28 mouse cellular contexts compared by ENCODE assay signal in genomic region chr5:53363898-53364297, GRCm38 (mm10).
DNase-seq lines count a peak whose midpoint lies in the region; ATAC-seq and TF ChIP-seq lines count a peak whose summit lies in the region.
"Had no signal": no experiment of that assay in that cellular context is flagged by ENCODE, and none has a peak within 500 bp of the region (broad histone marks: within the 10 kb centered on the region; RNA-seq: fewer than 3 reads in every experiment).

No protein-coding gene starts in this region.

- no peaks in the 10 kb centered on the region for H3K9me3 ChIP-seq in forebrain, postnatal 0 days (ENCODE audit: low read length)
- no peaks in the 10 kb centered on the region for H3K9me3 ChIP-seq in forebrain, embryonic 11.5 days (ENCODE audit: control insufficient read depth, low read length)
- no peaks in the 10 kb centered on the region for H3K9me3 ChIP-seq in midbrain, embryonic 15.5 days
- H3K9me3 ChIP-seq in midbrain, embryonic 14.5 days (ENCODE audit: control insufficient read depth, low read length): no peaks in the 10 kb centered on the region
- no peaks in the 10 kb centered on the region for H3K9me3 ChIP-seq in neural tube, embryonic 15.5 days (replicated peaks)
- H3K9me3 ChIP-seq: embryonic facial prominence, embryonic 15.5 days; G1E; hindbrain, embryonic 13.5 days; intestine, embryonic 15.5 days; limb, embryonic 15.5 days; liver, embryonic 15.5 days; lung, embryonic 15.5 days had no signal

- 63% methylated on average over 8 of the region's 8 CpGs for WGBS in forebrain, postnatal 0 days
- 81% methylated on average over 8 of the region's 8 CpGs for WGBS in forebrain, embryonic 11.5 days
- 80% methylated on average over 8 of the region's 8 CpGs for WGBS in midbrain, embryonic 15.5 days
- 86% methylated on average over 8 of the region's 8 CpGs for WGBS in midbrain, embryonic 14.5 days
- 74% methylated on average over 8 of the region's 8 CpGs for WGBS in neural tube, embryonic 15.5 days

- TF ChIP-seq POLR2A in brain, embryonic 14.5 days (IDR thresholded peaks at IDR 0.05; ENCODE audit: borderline replicate concordance, extremely low read depth, insufficient read depth, insufficient read length, poor library complexity, severe bottlenecking): no peak

- no peak for TF ChIP-seq CTCF in forebrain, postnatal 0 days (IDR thresholded peaks at IDR 0.05; ENCODE audit: low read depth)
- TF ChIP-seq CTCF in brain, embryonic 14.5 days (IDR thresholded peaks at IDR 0.05; ENCODE audit: borderline replicate concordance, extremely low read depth, insufficient read depth, insufficient read length): no peak

- H3K27me3 ChIP-seq in forebrain, postnatal 0 days (ENCODE audit: insufficient read depth, low read length): no peaks in the 10 kb centered on the region
- H3K27me3 ChIP-seq in forebrain, embryonic 11.5 days (ENCODE audit: control insufficient read depth, insufficient read depth, low read length): no peaks in the 10 kb centered on the region
- H3K27me3 ChIP-seq in midbrain, embryonic 15.5 days (replicated peaks): no peaks in the 10 kb centered on the region
- H3K27me3 ChIP-seq in midbrain, embryonic 14.5 days (ENCODE audit: control insufficient read depth, insufficient read depth, low read length): no peaks in the 10 kb centered on the region
- no peaks in the 10 kb centered on the region for H3K27me3 ChIP-seq in neural tube, embryonic 15.5 days (replicated peaks)
- H3K27me3 ChIP-seq: CH12.LX; embryonic facial prominence, embryonic 15.5 days; hindbrain, embryonic 13.5 days; intestine, embryonic 15.5 days; limb, embryonic 15.5 days; liver, embryonic 15.5 days; lung, embryonic 15.5 days had no signal

- H3K4me3 ChIP-seq in forebrain, postnatal 0 days (ENCODE audit: low read depth, low read length): no peak overlapping the region
- no peak overlapping the region for H3K4me3 ChIP-seq in forebrain, embryonic 11.5 days (ENCODE audit: low read depth, low read length)
- H3K4me3 ChIP-seq in midbrain, embryonic 15.5 days: no peak overlapping the region
- no peak overlapping the region for H3K4me3 ChIP-seq in midbrain, embryonic 14.5 days (replicated peaks; ENCODE audit: low read depth, low read length)
- no peak overlapping the region for H3K4me3 ChIP-seq in neural tube, embryonic 15.5 days (replicated peaks)
- H3K4me3 ChIP-seq: embryonic facial prominence, embryonic 15.5 days; heart, adult 2 months; hindbrain, embryonic 13.5 days; intestine, embryonic 15.5 days; left cerebral cortex, adult 2 months; limb, embryonic 15.5 days; liver, embryonic 15.5 days; lung, embryonic 15.5 days; megakaryocyte, embryonic 14.5 days had no signal

- no peak overlapping the region for H3K9ac ChIP-seq in forebrain, postnatal 0 days
- H3K9ac ChIP-seq in forebrain, embryonic 11.5 days (ENCODE audit: low read length): no peak overlapping the region
- no peak overlapping the region for H3K9ac ChIP-seq in midbrain, embryonic 15.5 days
- H3K9ac ChIP-seq in midbrain, embryonic 14.5 days (replicated peaks; ENCODE audit: low read length): no peak overlapping the region
- H3K9ac ChIP-seq in neural tube, embryonic 15.5 days (replicated peaks): no peak overlapping the region
- H3K9ac ChIP-seq: embryonic facial prominence, embryonic 15.5 days; hindbrain, embryonic 13.5 days; intestine, embryonic 15.5 days; limb, embryonic 15.5 days; liver, embryonic 15.5 days; lung, embryonic 15.5 days had no signal

- DNase-seq in forebrain, postnatal 0 days: peak; percentile 22
- DNase-seq in forebrain, embryonic 11.5 days (ENCODE audit: low spot score): no peak
- DNase-seq in midbrain, embryonic 14.5 days: no peak
- peak; percentile 53 for DNase-seq in brain, embryonic 14.5 days (ENCODE audit: low read depth)
- DNase-seq in urinary bladder, postnatal 36 days (ENCODE audit: low spot score in 2 of 2): no peak
- DNase-seq: adrenal gland, adult 2 months; B cell, adult 2 months; cerebellum, adult 18-20 months; cerebellum, postnatal 14 days; gastrocnemius, postnatal 25 days; heart, adult 2 months; kidney, adult 8-10 months; kidney, postnatal 10 days; left cerebral cortex, postnatal 4 days; lung, postnatal 36 days had no signal

- no peak overlapping the region for H3K4me2 ChIP-seq in forebrain, postnatal 0 days (ENCODE audit: low read depth)
- H3K4me2 ChIP-seq in forebrain, embryonic 11.5 days (ENCODE audit: low read depth, low read length, severe bottlenecking): no peak overlapping the region
- no peak overlapping the region for H3K4me2 ChIP-seq in midbrain, embryonic 15.5 days
- no peak overlapping the region for H3K4me2 ChIP-seq in midbrain, embryonic 14.5 days (ENCODE audit: low read length)
- no peak overlapping the region for H3K4me2 ChIP-seq in neural tube, embryonic 15.5 days
- H3K4me2 ChIP-seq: embryonic facial prominence, embryonic 15.5 days; hindbrain, embryonic 13.5 days; intestine, embryonic 15.5 days; limb, embryonic 15.5 days; liver, embryonic 15.5 days; lung, embryonic 15.5 days had no signal

- H3K36me3 ChIP-seq in forebrain, postnatal 0 days (ENCODE audit: insufficient read depth): no peaks in the 10 kb centered on the region
- no peaks in the 10 kb centered on the region for H3K36me3 ChIP-seq in forebrain, embryonic 11.5 days (ENCODE audit: control insufficient read depth, insufficient read depth, low read length)
- H3K36me3 ChIP-seq in midbrain, embryonic 15.5 days (replicated peaks): no peaks in the 10 kb centered on the region
- no peaks in the 10 kb centered on the region for H3K36me3 ChIP-seq in midbrain, embryonic 14.5 days (ENCODE audit: control insufficient read depth, insufficient read depth, low read length)
- H3K36me3 ChIP-seq in neural tube, embryonic 15.5 days: no peaks in the 10 kb centered on the region
- H3K36me3 ChIP-seq: embryonic facial prominence, embryonic 15.5 days; G1E; hindbrain, embryonic 13.5 days; intestine, embryonic 15.5 days; limb, embryonic 15.5 days; liver, embryonic 15.5 days; lung, embryonic 15.5 days had no signal

- no peaks in the 10 kb centered on the region for H3K4me1 ChIP-seq in forebrain, postnatal 0 days (ENCODE audit: insufficient read depth)
- no peaks in the 10 kb centered on the region; the same call in 1 of the 2 replicates for H3K4me1 ChIP-seq in forebrain, embryonic 11.5 days (replicated peaks; ENCODE audit: control insufficient read depth, insufficient read depth, low read length)
- no peaks in the 10 kb centered on the region for H3K4me1 ChIP-seq in midbrain, embryonic 15.5 days
- no peaks in the 10 kb centered on the region for H3K4me1 ChIP-seq in midbrain, embryonic 14.5 days (ENCODE audit: control insufficient read depth, insufficient read depth, low read length)
- no peaks in the 10 kb centered on the region for H3K4me1 ChIP-seq in neural tube, embryonic 15.5 days
- H3K4me1 ChIP-seq: hindbrain, embryonic 13.5 days; intestine, embryonic 15.5 days; liver, embryonic 15.5 days; lung, embryonic 15.5 days had no signal

- H3K27ac ChIP-seq in forebrain, postnatal 0 days (ENCODE audit: low read depth, low read length): no peak overlapping the region
- no peak overlapping the region for H3K27ac ChIP-seq in forebrain, embryonic 11.5 days (ENCODE audit: low read depth, low read length)
- no peak overlapping the region for H3K27ac ChIP-seq in midbrain, embryonic 15.5 days
- no peak overlapping the region for H3K27ac ChIP-seq in midbrain, embryonic 14.5 days (replicated peaks; ENCODE audit: low read depth, low read length)
- H3K27ac ChIP-seq in neural tube, embryonic 15.5 days (replicated peaks): no peak overlapping the region
- H3K27ac ChIP-seq: embryonic facial prominence, embryonic 15.5 days; heart, adult 2 months; hindbrain, embryonic 13.5 days; intestine, embryonic 15.5 days; left cerebral cortex, adult 2 months; limb, embryonic 15.5 days; liver, embryonic 15.5 days; lung, embryonic 15.5 days had no signal

- ATAC-seq in forebrain, postnatal 0 days: peak; percentile 73
- no peak for ATAC-seq in forebrain, embryonic 11.5 days (replicated peaks; ENCODE audit: low FRiP score)
- 0 out of 2 replicates have a peak, but pooled peaks have one; percentile 45 for ATAC-seq in midbrain, embryonic 15.5 days (replicated peaks)
- ATAC-seq in midbrain, embryonic 14.5 days (ENCODE audit: low FRiP score, low TSS enrichment): no peak
- peak; percentile 50; the same call in 1 of the 2 replicates for ATAC-seq in neural tube, embryonic 15.5 days (ENCODE audit: low FRiP score)
- ATAC-seq: intestine, embryonic 15.5 days; midbrain, embryonic 16.5 days had no signal

Comparison
In these comparisons a context has a peak if more than half of its experiments do, and no peak if none do; other contexts are left out.
1. ATAC-seq: peak in forebrain, postnatal 0 days (single experiment), midbrain, embryonic 15.5 days (single experiment) and neural tube, embryonic 15.5 days (single experiment); none in forebrain, embryonic 11.5 days (single experiment) and midbrain, embryonic 14.5 days (single experiment).
2. DNase-seq: peak in forebrain, postnatal 0 days (single experiment) and brain, embryonic 14.5 days (single experiment); none in forebrain, embryonic 11.5 days (single experiment), midbrain, embryonic 14.5 days (single experiment) and urinary bladder, postnatal 36 days (0 of 2).